Mouse (Mus musculus) heart, embryonic 14.5 days (tissue): ENCODE data around the gene Mipep. TPM values are rescaled to one million over a fixed set of nuclear protein-coding genes. Genes with fewer than 3 reads are reported as not detected.

Experiments
- ATAC-seq: fragments of 200-750 bp; cut with Nextera tagmentation; 2 replicates; pipeline ENCODE4 v1.8.0; 2017; ENCODE audit warnings: low read depth, moderate TSS enrichment; ENCODE audit not compliant: insufficient number of reproducible peaks, insufficient read depth, low FRiP score
- H3K27ac ChIP-seq, 2 experiments: fragments of 200-500 bp in 1 of 2; fragments of 300-500 bp in 1 of 2; sonication (generic) in 1 of 2; replicated peaks in 1 of 2; 2 replicates each; pipeline ENCODE4 v1.5.1; 2012 to 2014; ENCODE audit warnings: low read depth in 2 of 2, low read length in 2 of 2, control low read depth in 1 of 2, mild to moderate bottlenecking in 1 of 2, mixed read lengths in 1 of 2; ENCODE audit not compliant: control insufficient read depth in 1 of 2, insufficient read depth in 1 of 2
- H3K27me3 ChIP-seq: fragments of 300-500 bp; sonication (generic); 2 replicates; pipeline ENCODE4 v1.6.1; 2014; ENCODE audit warnings: mild to moderate bottlenecking, low read length, control low read depth; ENCODE audit not compliant: control insufficient read depth, insufficient read depth
- H3K36me3 ChIP-seq: fragments of 300-500 bp; sonication (generic); 2 replicates; pipeline ENCODE4 v1.6.1; 2014; ENCODE audit warnings: mild to moderate bottlenecking, control low read depth, low read length, mixed read lengths; ENCODE audit not compliant: control insufficient read depth, insufficient read depth
- H3K4me1 ChIP-seq, 2 experiments: fragments of 200-500 bp in 1 of 2; fragments of 300-500 bp in 1 of 2; sonication (generic) in 1 of 2; 2 replicates each; pipeline ENCODE4 v1.6.1; 2012 to 2014; ENCODE audit warnings: low read length in 2 of 2, control low read depth in 1 of 2, mixed read lengths in 1 of 2; ENCODE audit not compliant: control insufficient read depth in 2 of 2, insufficient read depth in 2 of 2
- H3K4me2 ChIP-seq: fragments of 300-500 bp; sonication (generic); 2 replicates; pipeline ENCODE4 v1.6.1; 2014; ENCODE audit warnings: mild to moderate bottlenecking, low read length
- H3K4me3 ChIP-seq, 2 experiments: fragments of 200-500 bp in 1 of 2; fragments of 300-500 bp in 1 of 2; sonication (generic) in 1 of 2; 2 replicates each; pipeline ENCODE4 v1.5.1; 2012 to 2014; ENCODE audit warnings: low read length in 2 of 2, mild to moderate bottlenecking in 2 of 2, control low read depth in 1 of 2, low read depth in 1 of 2, moderate library complexity in 1 of 2; ENCODE audit not compliant: control insufficient read depth in 1 of 2, insufficient read depth in 1 of 2
- H3K9ac ChIP-seq: fragments of 300-500 bp; sonication (generic); 2 replicates; pipeline ENCODE4 v1.6.1; 2014; ENCODE audit warnings: mild to moderate bottlenecking, low read length
- H3K9me3 ChIP-seq: fragments of 300-500 bp; sonication (generic); 2 replicates; pipeline ENCODE4 v1.6.1; 2016; ENCODE audit warnings: low read length, control low read depth; ENCODE audit not compliant: control insufficient read depth
- WGBS: fragments of 180-500 bp; shearing (Covaris S2); extraction: QIAGEN DNeasy Blood & Tissue Kit; methylation state at CpG from one replicate; pipeline ENCODE4 v1.1.7; 2014; 5-methylcytosine and 5-hydroxymethylcytosine counted together
- polyA plus RNA-seq: library from polyadenylated mRNA; unstranded; fragments of >200 nt; fragmentation: Nextera tagmentation; extraction: Ambion mirVana; gene quantifications from 2 replicates; pipeline ENCODE4 v1.2.1, GENCODE M21; 2014

Gene Mipep
- polyA plus RNA-seq, 1 experiment from 2014 or later = 37.3 TPM

GRCm38 (mm10) chr14:60767884-60768283 lies 16.5 kb upstream of the Mipep start, which contains the start of gene C1qtnf9:
TSS of gene C1qtnf9 (plus strand) at chr14:60768134.
- Histone ChIP-seq H3K4me3 (no peak within 1 kb of the TSS), H3K4me1 (peaks cover 18 to 34% of the 10 kb centered on the region in 2 experiments), H3K9ac (no peak within 1 kb of the TSS; the same call in 1 of the 2 replicates), H3K4me2 (no peak within 1 kb of the TSS), H3K27ac (no peak within 1 kb of the TSS), H3K9me3 (no peaks in the 10 kb centered on the region), H3K36me3 (no peaks in the 10 kb centered on the region), H3K27me3 (no peaks in the 10 kb centered on the region)
- 64% methylated on average over 4 of the region's 4 CpGs for WGBS
- ATAC-seq = no peak

GRCm38 (mm10) chr14:60769340-60769739 lies 15.0 kb upstream of the Mipep start:
- H3K27ac ChIP-seq = no peak overlapping the region
- H3K36me3 ChIP-seq = no peaks in the 10 kb centered on the region
- no peak overlapping the region for H3K4me3 ChIP-seq

DNA sequence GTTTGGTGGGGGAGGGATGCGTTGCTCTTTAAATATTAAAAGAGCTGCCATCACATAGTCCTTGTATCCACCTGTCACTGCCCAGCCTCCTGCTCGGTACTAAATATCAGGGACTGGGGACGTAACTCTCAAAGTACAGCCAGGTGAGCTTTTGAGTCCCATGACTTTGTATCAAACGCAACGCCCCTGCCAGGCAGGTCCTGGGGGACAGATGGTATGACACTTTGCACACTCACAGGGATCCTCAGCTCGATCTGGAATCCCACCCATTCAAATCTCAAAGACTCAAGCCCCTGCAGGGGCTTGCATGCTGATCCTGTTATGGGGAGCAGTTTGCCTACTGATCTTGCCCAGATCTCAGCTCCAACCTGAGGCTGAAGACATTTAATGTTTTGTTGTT lies 13.8 kb upstream of the Mipep start:
- H3K4me1 ChIP-seq = peaks cover 7 to 10% of the 10 kb centered on the region in 2 experiments; a peak in 3 of 4 replicates
- peak overlapping the region; percentile 54 for H3K4me2 ChIP-seq
- WGBS = 73% methylated on average over 6 of the region's 6 CpGs
- no peak overlapping the region for H3K27ac ChIP-seq
- H3K27me3 ChIP-seq = no peaks in the 10 kb centered on the region
- H3K36me3 ChIP-seq = no peaks in the 10 kb centered on the region
- no peaks in the 10 kb centered on the region for H3K9me3 ChIP-seq
- no peak overlapping the region for H3K9ac ChIP-seq
- no peak for ATAC-seq
- no peak overlapping the region for H3K4me3 ChIP-seq

More at GRCm38 (mm10) chr14:60769340-60769739, 15.0 kb upstream of the Mipep start:
- Histone ChIP-seq H3K27me3 (no peaks in the 10 kb centered on the region), H3K4me1 (peaks cover 13 to 21% of the 10 kb centered on the region in 2 experiments; a peak in 3 of 4 replicates), H3K4me2 (no peak overlapping the region), H3K9ac (no peak overlapping the region), H3K9me3 (no peaks in the 10 kb centered on the region)
- 38% methylated on average over 6 of the region's 6 CpGs for WGBS
- ATAC-seq = no peak

- H3K4me2 ChIP-seq = peak overlapping the region; percentile 54
- no peaks in the 10 kb centered on the region for H3K27me3 ChIP-seq
- H3K9ac ChIP-seq = no peak overlapping the region
- peak overlapping the region; percentile 26 to 42 for H3K4me3 ChIP-seq
- 5% methylated on average over 8 of the region's 8 CpGs for WGBS
- H3K36me3 ChIP-seq = no peaks in the 10 kb centered on the region
- no peak for ATAC-seq
- peaks cover 4 to 7% of the 10 kb centered on the region in 2 experiments; a peak in 2 of 4 replicates for H3K4me1 ChIP-seq
- H3K27ac ChIP-seq = no peak overlapping the region
- no peaks in the 10 kb centered on the region for H3K9me3 ChIP-seq
Observed at GRCm38 (mm10) chr14:60771057-60771456, 13.3 kb upstream of the Mipep start.

- no peak overlapping the region for H3K4me3 ChIP-seq
- ATAC-seq = no peak
- H3K4me1 ChIP-seq = peaks cover 2 to 7% of the 10 kb centered on the region in 2 experiments; a peak in 2 of 4 replicates
- H3K9ac ChIP-seq = no peak overlapping the region
- WGBS = 86% methylated on average over 2 of the region's 2 CpGs
- no peaks in the 10 kb centered on the region for H3K27me3 ChIP-seq
- no peaks in the 10 kb centered on the region for H3K36me3 ChIP-seq
- H3K27ac ChIP-seq = no peak overlapping the region
- no peak overlapping the region for H3K4me2 ChIP-seq
- H3K9me3 ChIP-seq = no peaks in the 10 kb centered on the region
Observed at GRCm38 (mm10) chr14:60773476-60773875, 10.9 kb upstream of the Mipep start.

DNA sequence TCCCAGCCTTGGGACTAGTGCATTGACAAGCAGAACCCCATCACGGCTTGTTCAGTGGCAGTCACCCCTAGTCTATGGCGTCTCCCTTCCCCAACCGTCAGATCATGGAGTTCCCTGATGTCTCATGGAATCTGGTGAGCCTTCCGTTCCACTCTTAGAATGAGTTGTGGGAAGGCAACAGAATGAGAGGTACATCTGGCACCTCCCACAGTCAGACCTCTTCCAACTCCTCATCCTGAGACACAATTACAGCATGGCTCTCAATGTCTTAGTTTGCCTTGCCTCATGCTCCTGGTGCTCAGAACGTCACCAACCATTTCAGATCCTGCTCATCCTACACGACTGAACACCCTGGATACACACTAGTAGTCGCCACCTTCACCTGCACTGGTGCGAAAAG lies 7.9 kb upstream of the Mipep start:
- 78% methylated on average over 8 of the region's 8 CpGs for WGBS
- Histone ChIP-seq H3K27me3 (no peaks in the 10 kb centered on the region), H3K4me2 (no peak overlapping the region), H3K36me3 (no peaks in the 10 kb centered on the region), H3K4me1 (no peaks in the 10 kb centered on the region), H3K27ac (no peak overlapping the region), H3K4me3 (no peak overlapping the region), H3K9me3 (no peaks in the 10 kb centered on the region), H3K9ac (no peak overlapping the region)
- ATAC-seq = no peak

DNA sequence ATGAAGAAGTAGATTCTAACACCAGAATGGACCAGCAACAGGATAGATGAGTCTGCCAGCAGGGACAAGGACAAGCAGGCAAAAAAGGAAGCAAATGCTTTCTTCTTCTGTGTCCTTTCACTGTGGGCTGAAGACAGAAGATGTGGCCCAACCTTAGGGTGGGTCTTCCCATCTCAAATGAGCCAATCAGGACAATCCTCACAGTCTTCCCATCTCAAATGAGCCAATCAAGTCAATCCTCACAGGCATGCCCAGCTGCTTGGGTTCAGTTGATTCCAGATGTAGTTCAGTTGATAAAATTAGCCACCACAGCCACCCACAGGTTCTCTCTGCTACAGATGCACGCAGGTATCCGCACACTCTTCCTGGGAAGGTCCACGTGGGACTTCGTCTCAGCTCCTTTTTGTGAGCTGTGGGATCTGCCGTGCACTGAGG lies 6.9 kb upstream of the Mipep start:
- Histone ChIP-seq H3K9me3 (no peaks in the 10 kb centered on the region), H3K4me1 (no peaks in the 10 kb centered on the region), H3K36me3 (no peaks in the 10 kb centered on the region), H3K4me3 (no peak overlapping the region), H3K4me2 (no peak overlapping the region), H3K27me3 (no peaks in the 10 kb centered on the region), H3K27ac (no peak overlapping the region), H3K9ac (no peak overlapping the region)
- ATAC-seq = no peak
- 82% methylated on average over 5 of the region's 5 CpGs for WGBS

GRCm38 (mm10) chr14:60779198-60779597 lies 5.2 kb upstream of the Mipep start:
- Histone ChIP-seq H3K27me3 (no peaks in the 10 kb centered on the region), H3K27ac (no peak overlapping the region), H3K9me3 (no peaks in the 10 kb centered on the region), H3K4me3 (no peak overlapping the region), H3K9ac (no peak overlapping the region), H3K4me1 (no peaks in the 10 kb centered on the region), H3K4me2 (no peak overlapping the region), H3K36me3 (no peaks in the 10 kb centered on the region)
- ATAC-seq = no peak
- 86% methylated on average over 7 of the region's 7 CpGs for WGBS
